Mouse (Mus musculus): ENCODE results near the gene Casz1. TPM values are rescaled to one million over a fixed set of nuclear protein-coding genes. Genes with fewer than 3 reads are reported as not detected.

The Casz1 gene
- total and polyA plus RNA-seq, 2 experiments from 2014 or later = 2.3 to 6.3 TPM

DNA sequence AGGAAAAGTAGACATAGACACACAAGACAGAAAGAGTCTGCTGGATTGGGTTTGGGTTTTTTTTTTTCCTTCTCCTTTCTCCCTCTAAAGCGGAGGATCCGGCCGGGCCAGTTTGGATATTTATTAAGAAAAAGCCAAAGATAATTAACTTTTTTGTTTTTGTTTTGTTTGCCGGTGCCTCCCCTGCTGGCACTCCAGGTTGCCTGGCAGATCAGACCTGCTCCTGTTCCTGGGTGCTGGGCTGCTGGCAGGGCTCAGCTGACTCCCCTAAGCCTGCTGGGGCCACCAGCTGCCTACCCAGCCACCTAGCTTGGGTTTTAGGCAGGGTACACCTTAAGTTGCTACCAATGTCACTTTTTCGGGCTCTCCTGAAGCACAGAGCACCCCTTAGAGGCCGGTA, 91.9 kb downstream of the Casz1 start:
- Histone ChIP-seq H3K27me3 (ENCODE audit: insufficient read depth, low read length) (peaks cover 36% of the 10 kb centered on the region), H3K36me3 (ENCODE audit: insufficient read depth, low read length) (no peaks in the 10 kb centered on the region), H3K9ac (replicated peaks; ENCODE audit: low read length) (no peak overlapping the region), H3K27ac (no peak overlapping the region), H3K9me3 (ENCODE audit: low read length) (no peaks in the 10 kb centered on the region), H3K4me3 (ENCODE audit: low read length) (no peak overlapping the region), H3K4me2 (ENCODE audit: low read depth, low read length) (no peak overlapping the region), H3K4me1 (ENCODE audit: insufficient read depth, low read length) (peaks cover 3% of the 10 kb centered on the region; the same call in 1 of the 2 replicates)
- WGBS = 69% methylated on average over 6 of the region's 6 CpGs
- ATAC-seq (no peak), DNase-seq (ENCODE audit: low spot score) (no peak)
- no peak for TF ChIP-seq CTCF (IDR thresholded peaks at IDR 0.05; ENCODE audit: low read depth)

- Histone ChIP-seq H3K4me3 (ENCODE audit: low read length) (peak overlapping the region; percentile 68), H3K9me3 (ENCODE audit: low read length) (no peaks in the 10 kb centered on the region), H3K27me3 (ENCODE audit: insufficient read depth, low read length) (peaks cover 45% of the 10 kb centered on the region), H3K9ac (replicated peaks; ENCODE audit: low read length) (peak overlapping the region; percentile 54; the same call in 1 of the 2 replicates), H3K27ac (no peak overlapping the region), H3K4me1 (ENCODE audit: insufficient read depth, low read length) (0 out of 2 replicates have a peak, but pooled peaks cover 4% of the 10 kb centered on the region), H3K36me3 (ENCODE audit: insufficient read depth, low read length) (no peaks in the 10 kb centered on the region), H3K4me2 (ENCODE audit: low read depth, low read length) (peak overlapping the region; percentile 100)
- DNase-seq (ENCODE audit: low spot score) = no peak
- WGBS = 9% methylated on average over 1 of the region's 1 CpGs
- no peak for TF ChIP-seq CTCF (IDR thresholded peaks at IDR 0.05; ENCODE audit: low read depth)
- ATAC-seq = peak; percentile 40; the same call in 1 of the 2 replicates
Observed at GRCm38 (mm10) chr4:148899927-148900294, 95.7 kb downstream of the Casz1 start.

DNA sequence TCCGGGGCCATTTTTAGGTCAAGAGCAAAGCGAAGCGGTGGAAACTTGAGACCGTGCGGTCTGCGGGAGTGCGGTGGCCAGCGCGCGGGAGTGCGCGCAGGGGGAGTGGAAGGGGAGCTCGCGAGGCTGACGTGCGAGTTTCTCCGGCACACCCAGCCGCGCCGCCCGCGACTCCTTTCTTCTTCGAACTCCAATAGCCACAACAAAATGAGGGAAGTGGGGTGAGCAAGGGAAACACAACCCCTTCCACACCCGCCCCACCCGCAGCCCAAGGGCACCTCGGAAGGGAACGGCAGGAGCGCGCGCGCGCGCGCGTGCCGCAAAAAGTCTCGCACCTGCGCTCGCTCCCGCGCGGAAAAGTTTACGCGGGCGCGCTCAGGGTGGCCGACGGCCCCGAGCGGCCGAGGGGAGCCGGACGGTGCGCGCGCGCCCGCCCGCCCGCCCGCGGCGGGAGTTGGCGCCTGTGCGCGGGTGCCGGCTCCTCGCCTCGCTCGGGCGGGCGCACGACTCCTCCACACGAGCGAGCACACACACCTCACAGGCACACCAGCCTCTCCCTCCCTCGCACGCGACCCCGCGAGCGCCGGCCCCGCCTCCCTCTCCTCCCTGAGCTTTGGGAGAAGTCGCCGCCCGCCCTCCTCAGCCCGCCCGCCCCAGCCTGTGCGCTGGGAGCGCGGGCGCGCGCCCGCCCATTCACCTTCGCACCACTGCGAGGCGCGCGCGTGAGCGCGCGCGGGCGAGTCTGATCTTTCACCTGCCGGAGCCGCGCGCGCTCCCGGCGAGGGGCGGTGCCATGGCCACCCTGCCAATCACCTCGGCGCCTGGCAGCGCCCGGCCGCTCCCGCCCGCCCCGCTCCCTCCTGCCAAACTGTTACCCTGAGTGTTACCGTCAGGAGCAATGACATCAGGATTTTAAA, 96.3 kb downstream of the Casz1 start:
- TF ChIP-seq CTCF (IDR thresholded peaks at IDR 0.05; ENCODE audit: low read depth) = no peak
- peak overlapping the region; percentile 100 for H3K4me2 ChIP-seq (ENCODE audit: low read depth, low read length)
- peak overlapping the region; percentile 54 for H3K9ac ChIP-seq (replicated peaks; ENCODE audit: low read length)
- H3K4me3 ChIP-seq (ENCODE audit: low read length) = peak overlapping the region; percentile 68
- WGBS = 1% methylated on average over 77 of the region's 123 CpGs
- no peak overlapping the region for H3K27ac ChIP-seq
- peaks cover 45% of the 10 kb centered on the region for H3K27me3 ChIP-seq (ENCODE audit: insufficient read depth, low read length)
- DNase-seq (ENCODE audit: low spot score) = peak; percentile 87
- 0 out of 2 replicates have a peak, but pooled peaks cover 4% of the 10 kb centered on the region for H3K4me1 ChIP-seq (ENCODE audit: insufficient read depth, low read length)
- H3K9me3 ChIP-seq (ENCODE audit: low read length) = no peaks in the 10 kb centered on the region
- no peaks in the 10 kb centered on the region for H3K36me3 ChIP-seq (ENCODE audit: insufficient read depth, low read length)
- ATAC-seq = peak; percentile 71

DNA sequence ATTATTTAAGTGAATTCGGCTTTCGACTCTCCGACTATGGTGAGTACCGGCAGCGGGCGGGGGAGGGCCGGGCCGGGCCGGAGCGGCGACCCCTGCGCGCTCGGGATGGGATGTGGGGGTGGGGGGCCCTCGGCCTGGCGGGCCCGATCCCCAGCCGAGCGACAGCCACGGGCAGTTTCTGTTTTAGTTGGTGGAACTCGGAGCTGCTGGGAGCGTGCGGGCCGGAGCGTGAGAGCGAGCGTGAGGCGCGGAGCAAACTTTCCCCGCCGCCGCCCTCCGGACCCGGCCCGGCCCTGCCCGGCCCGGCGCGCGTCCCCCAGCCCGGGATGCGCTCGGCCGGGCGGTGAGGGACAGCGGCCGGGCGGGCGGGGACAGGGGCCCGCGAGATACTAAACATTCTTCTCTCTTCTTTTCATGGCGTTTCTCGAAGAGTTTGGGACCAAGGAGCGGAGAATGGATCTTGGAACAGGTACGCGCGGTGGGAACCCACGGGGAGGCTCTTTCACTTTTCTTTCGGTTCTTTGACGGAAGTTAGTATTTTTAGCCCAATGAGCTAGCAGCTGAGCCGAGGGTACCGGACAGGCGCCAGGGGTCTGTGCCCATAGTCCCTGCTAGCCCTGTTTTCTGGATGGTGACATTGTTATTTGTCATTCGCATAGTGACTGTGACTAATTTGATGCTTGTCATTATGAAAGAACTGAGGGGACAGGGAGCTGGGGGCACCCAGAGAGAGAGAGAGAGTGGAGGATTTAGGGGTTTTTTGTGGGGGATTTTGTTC, 97.2 kb downstream of the Casz1 start:
- Histone ChIP-seq H3K4me1 (ENCODE audit: insufficient read depth, low read length) (0 out of 2 replicates have a peak, but pooled peaks cover 4% of the 10 kb centered on the region), H3K9me3 (ENCODE audit: low read length) (no peaks in the 10 kb centered on the region), H3K36me3 (ENCODE audit: insufficient read depth, low read length) (no peaks in the 10 kb centered on the region), H3K27ac (no peak overlapping the region), H3K9ac (replicated peaks; ENCODE audit: low read length) (peak overlapping the region; percentile 54), H3K27me3 (ENCODE audit: insufficient read depth, low read length) (peaks cover 39% of the 10 kb centered on the region), H3K4me2 (ENCODE audit: low read depth, low read length) (peak overlapping the region; percentile 100), H3K4me3 (ENCODE audit: low read length) (peak overlapping the region; percentile 68)
- ATAC-seq (no peak), DNase-seq (ENCODE audit: low spot score) (no peak)
- no peak for TF ChIP-seq CTCF (IDR thresholded peaks at IDR 0.05; ENCODE audit: low read depth)
- WGBS = 1% methylated on average over 62 of the region's 64 CpGs

DNA sequence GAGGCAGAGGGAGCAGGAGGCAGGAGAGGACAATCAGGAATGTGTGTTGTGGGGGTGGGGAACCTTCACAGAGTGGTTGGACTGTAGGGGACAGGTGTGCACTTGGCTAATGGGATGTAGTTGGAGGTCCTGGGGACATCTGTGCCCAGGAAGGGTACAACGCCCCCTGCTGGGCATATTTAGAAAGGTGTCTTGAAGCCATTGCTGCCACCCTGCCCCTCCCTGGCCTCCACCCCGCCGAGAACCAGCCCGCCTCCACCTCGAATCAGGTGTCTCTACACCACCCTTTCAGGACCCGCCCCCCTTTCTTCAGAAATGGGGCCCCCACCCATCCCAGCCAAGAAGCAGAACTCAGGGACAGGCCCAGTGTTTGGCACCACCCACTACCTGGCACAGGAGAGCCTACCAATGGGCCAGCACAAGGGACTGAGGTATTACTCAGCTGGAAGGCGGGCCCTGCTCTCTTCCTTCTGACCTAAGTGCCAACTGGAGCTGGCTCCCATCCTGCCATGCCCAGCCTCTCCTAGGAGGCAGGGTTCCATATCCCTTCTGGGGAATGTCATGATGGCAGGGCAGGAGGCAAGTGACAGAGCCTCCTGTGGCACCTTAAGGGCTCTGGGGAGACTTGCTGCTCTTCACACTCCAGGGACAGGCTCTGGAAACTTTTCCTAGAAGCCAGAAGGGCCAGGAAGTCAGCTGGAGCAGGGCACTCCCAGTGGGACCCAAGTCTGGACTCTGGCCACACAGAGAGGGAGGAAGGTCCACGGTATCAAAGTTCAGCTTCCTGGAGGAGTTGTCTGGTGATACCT, 98.9 kb downstream of the Casz1 start:
- H3K9ac ChIP-seq (replicated peaks; ENCODE audit: low read length) = no peak overlapping the region
- peaks cover 30% of the 10 kb centered on the region for H3K27me3 ChIP-seq (ENCODE audit: insufficient read depth, low read length)
- H3K9me3 ChIP-seq (ENCODE audit: low read length) = no peaks in the 10 kb centered on the region
- peak; percentile 53; the same call in 1 of the 2 replicates for TF ChIP-seq CTCF (IDR thresholded peaks at IDR 0.05; ENCODE audit: low read depth)
- ATAC-seq = no peak
- no peak overlapping the region for H3K4me2 ChIP-seq (ENCODE audit: low read depth, low read length)
- 0 out of 2 replicates have a peak, but pooled peaks cover 4% of the 10 kb centered on the region for H3K4me1 ChIP-seq (ENCODE audit: insufficient read depth, low read length)
- H3K4me3 ChIP-seq (ENCODE audit: low read length) = no peak overlapping the region
- 32% methylated on average over 8 of the region's 8 CpGs for WGBS
- no peak overlapping the region for H3K27ac ChIP-seq
- H3K36me3 ChIP-seq (ENCODE audit: insufficient read depth, low read length) = no peaks in the 10 kb centered on the region
- DNase-seq (ENCODE audit: low spot score) = no peak

DNA sequence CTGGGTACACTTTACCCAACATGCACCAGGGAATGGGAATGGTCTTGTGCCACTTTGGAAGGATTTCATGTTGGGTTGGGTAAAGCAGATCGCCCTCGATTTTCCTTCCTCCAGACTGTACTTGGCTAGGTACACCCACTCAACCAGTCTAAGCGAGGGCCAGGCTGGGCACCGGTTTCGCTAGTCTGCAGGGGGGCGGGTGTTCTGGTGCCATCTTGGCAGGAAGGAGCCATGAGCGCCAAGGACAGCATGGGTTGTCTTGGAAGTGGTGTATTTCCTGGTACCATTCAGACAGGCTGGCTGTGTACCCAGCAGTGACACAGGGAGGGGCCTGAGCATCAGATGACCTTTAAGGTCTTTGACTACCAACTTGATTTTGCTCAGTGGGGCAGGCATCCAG, 101.1 kb downstream of the Casz1 start:
- Histone ChIP-seq H3K27ac (no peak overlapping the region), H3K4me2 (ENCODE audit: low read depth, low read length) (no peak overlapping the region), H3K9me3 (ENCODE audit: low read length) (no peaks in the 10 kb centered on the region), H3K4me1 (ENCODE audit: insufficient read depth, low read length) (peaks cover 7% of the 10 kb centered on the region; the same call in 1 of the 2 replicates), H3K9ac (replicated peaks; ENCODE audit: low read length) (no peak overlapping the region), H3K27me3 (ENCODE audit: insufficient read depth, low read length) (peaks cover 23% of the 10 kb centered on the region), H3K36me3 (ENCODE audit: insufficient read depth, low read length) (no peaks in the 10 kb centered on the region), H3K4me3 (ENCODE audit: low read length) (no peak overlapping the region)
- WGBS = 74% methylated on average over 7 of the region's 7 CpGs
- DNase-seq (ENCODE audit: low spot score) = no peak
- TF ChIP-seq CTCF (IDR thresholded peaks at IDR 0.05; ENCODE audit: low read depth) = no peak
- ATAC-seq = no peak

All from hindbrain, postnatal 0 days (tissue).